Mouse (Mus musculus) gastrocnemius, postnatal 4 days (tissue): ENCODE measurements around the gene Slc5a4b. TPM values are rescaled to one million over a fixed set of nuclear protein-coding genes. Genes with fewer than 3 reads are reported as not detected.

Experiments used
- microRNA-seq: library from miRNA; unstranded; fragments of <30 nt; microRNA quantifications from one replicate; pipeline ENCODE4 v1.2.0, GENCODE M21; 2021
- total RNA-seq, 2 experiments: library from RNA; stranded (reverse); gene quantifications; 2 replicates each; pipeline ENCODE4 v1.2.3; 2021

The Slc5a4b gene
- total RNA-seq, 2 experiments from 2014 or later = not detected

Small RNA genes within 50 kb of the gene (microRNA-seq; reads per million reads assigned to microRNA genes)
- gene Mir6409 = not detected

Other genes with a start within 250 kb of the Slc5a4b start
- 1 to 10 TPM in 1 of 2 experiments, under 1 TPM in 1; 0.96 to 1.0 TPM for gene Derl3, start 217.5 kb downstream of the Slc5a4b start, total RNA-seq
- gene Smarcb1, start 189.3 kb downstream of the Slc5a4b start, total RNA-seq = 10 to 100 TPM; 55.0 to 60.2 TPM
- 100 to 1,000 TPM; 390 to 396 TPM for gene Chchd10, start 177.8 kb downstream of the Slc5a4b start, total RNA-seq
- gene Mmp11, start 174.5 kb downstream of the Slc5a4b start, total RNA-seq = 10 to 100 TPM; 12.7 to 15.0 TPM
- gene Gm867, start 170.3 kb downstream of the Slc5a4b start, total RNA-seq = not detected
- under 1 TPM in 1 of 2 experiments, not detected in 1; 0.62 TPM for gene Vpreb3, start 167.9 kb downstream of the Slc5a4b start, total RNA-seq
- gene Gm5134, start 156.4 kb downstream of the Slc5a4b start, total RNA-seq = not detected
- gene Zfp280b, start 78.3 kb downstream of the Slc5a4b start, total RNA-seq = 10 to 100 TPM; 14.6 to 14.7 TPM
- gene Slc5a4a, start 36.5 kb upstream of the Slc5a4b start, total RNA-seq = not detected
- gene Prmt2, start 126.9 kb upstream of the Slc5a4b start, total RNA-seq = 10 to 100 TPM; 21.3 to 25.5 TPM
- 10 to 100 TPM; 13.7 to 15.3 TPM for gene S100b, start 142.9 kb upstream of the Slc5a4b start, total RNA-seq
- 10 to 100 TPM; 19.6 to 23.9 TPM for gene Dip2a, start 234.3 kb upstream of the Slc5a4b start, total RNA-seq